Mouse (Mus musculus): ENCODE measurements around the gene Plpp2. TPM values are rescaled to one million over a fixed set of nuclear protein-coding genes. Genes with fewer than 3 reads are reported as not detected.

The Plpp2 gene
- 3.4 and 3.6 TPM in 2 replicates for polyA plus RNA-seq (2012; rRNA removed)

GRCm38 (mm10) chr10:79533126-79533911, at the start of gene Plpp2:
Gene Plpp2, minus strand, starts transcription at chr10:79533796.
- no peaks in the 10 kb centered on the region for H3K4me1 ChIP-seq (ENCODE audit: control insufficient read depth, insufficient read depth, low read length)
- no peak within 1 kb of the TSS for H3K27ac ChIP-seq (ENCODE audit: insufficient read depth, low read length)
- TF ChIP-seq POLR2A (IDR thresholded peaks at IDR 0.05; ENCODE audit: extremely low read depth, insufficient read depth, low read length) (no peak), CTCF (IDR thresholded peaks at IDR 0.05; ENCODE audit: extremely low read depth, insufficient read depth, low read length) (no peak)
- H3K4me3 ChIP-seq (ENCODE audit: insufficient read depth, low read length), result peak within 1 kb of the TSS; percentile 17

GRCm38 (mm10) chr10:79581501-79581900, 47.9 kb upstream of the Plpp2 start:
- Histone ChIP-seq H3K4me3 (ENCODE audit: insufficient read depth, low read length) (no peak overlapping the region), H3K4me1 (ENCODE audit: control insufficient read depth, insufficient read depth, low read length) (no peaks in the 10 kb centered on the region), H3K27ac (ENCODE audit: insufficient read depth, low read length) (no peak overlapping the region)
- TF ChIP-seq CTCF (IDR thresholded peaks at IDR 0.05; ENCODE audit: extremely low read depth, insufficient read depth, low read length), result no peak
- no peak for TF ChIP-seq POLR2A (IDR thresholded peaks at IDR 0.05; ENCODE audit: extremely low read depth, insufficient read depth, low read length)

- TF ChIP-seq POLR2A (IDR thresholded peaks at IDR 0.05; ENCODE audit: extremely low read depth, insufficient read depth, low read length) (no peak), CTCF (IDR thresholded peaks at IDR 0.05; ENCODE audit: extremely low read depth, insufficient read depth, low read length) (peak; percentile 31)
These were observed 47.2 kb upstream of the Plpp2 start for GRCm38 (mm10) chr10:79580811-79581210.

GRCm38 (mm10) chr10:79580356-79580755, 46.8 kb upstream of the Plpp2 start:
- no peak for TF ChIP-seq POLR2A (IDR thresholded peaks at IDR 0.05; ENCODE audit: extremely low read depth, insufficient read depth, low read length)
- no peak for TF ChIP-seq CTCF (IDR thresholded peaks at IDR 0.05; ENCODE audit: extremely low read depth, insufficient read depth, low read length)
- no peak overlapping the region for H3K27ac ChIP-seq (ENCODE audit: insufficient read depth, low read length)

More at GRCm38 (mm10) chr10:79580811-79581210, 47.2 kb upstream of the Plpp2 start:
- no peaks in the 10 kb centered on the region for H3K4me1 ChIP-seq (ENCODE audit: control insufficient read depth, insufficient read depth, low read length)
- H3K4me3 ChIP-seq (ENCODE audit: insufficient read depth, low read length), result no peak overlapping the region
- no peak overlapping the region for H3K27ac ChIP-seq (ENCODE audit: insufficient read depth, low read length)

GRCm38 (mm10) chr10:79579781-79580180, 46.2 kb upstream of the Plpp2 start:
- H3K4me3 ChIP-seq (ENCODE audit: insufficient read depth, low read length), result no peak overlapping the region
- no peaks in the 10 kb centered on the region for H3K4me1 ChIP-seq (ENCODE audit: control insufficient read depth, insufficient read depth, low read length)
- TF ChIP-seq CTCF (IDR thresholded peaks at IDR 0.05; ENCODE audit: extremely low read depth, insufficient read depth, low read length), result no peak
- H3K27ac ChIP-seq (ENCODE audit: insufficient read depth, low read length), result no peak overlapping the region

More at GRCm38 (mm10) chr10:79580356-79580755, 46.8 kb upstream of the Plpp2 start:
- H3K4me3 ChIP-seq (ENCODE audit: insufficient read depth, low read length), result no peak overlapping the region
- no peaks in the 10 kb centered on the region for H3K4me1 ChIP-seq (ENCODE audit: control insufficient read depth, insufficient read depth, low read length)

- Histone ChIP-seq H3K4me3 (ENCODE audit: insufficient read depth, low read length) (no peak overlapping the region), H3K27ac (ENCODE audit: insufficient read depth, low read length) (no peak overlapping the region), H3K4me1 (ENCODE audit: control insufficient read depth, insufficient read depth, low read length) (no peaks in the 10 kb centered on the region)
- no peak for TF ChIP-seq CTCF (IDR thresholded peaks at IDR 0.05; ENCODE audit: extremely low read depth, insufficient read depth, low read length)
- TF ChIP-seq POLR2A (IDR thresholded peaks at IDR 0.05; ENCODE audit: extremely low read depth, insufficient read depth, low read length), result no peak
These were observed 45.3 kb upstream of the Plpp2 start for GRCm38 (mm10) chr10:79578891-79579290.

GRCm38 (mm10) chr10:79578276-79578675, 44.7 kb upstream of the Plpp2 start:
- H3K27ac ChIP-seq (ENCODE audit: insufficient read depth, low read length), result no peak overlapping the region
- TF ChIP-seq POLR2A (IDR thresholded peaks at IDR 0.05; ENCODE audit: extremely low read depth, insufficient read depth, low read length), result no peak
- no peak overlapping the region for H3K4me3 ChIP-seq (ENCODE audit: insufficient read depth, low read length)
- H3K4me1 ChIP-seq (ENCODE audit: control insufficient read depth, insufficient read depth, low read length), result no peaks in the 10 kb centered on the region

- TF ChIP-seq CTCF (IDR thresholded peaks at IDR 0.05; ENCODE audit: extremely low read depth, insufficient read depth, low read length) (no peak), POLR2A (IDR thresholded peaks at IDR 0.05; ENCODE audit: extremely low read depth, insufficient read depth, low read length) (no peak)
- Histone ChIP-seq H3K4me1 (ENCODE audit: control insufficient read depth, insufficient read depth, low read length) (no peaks in the 10 kb centered on the region), H3K27ac (ENCODE audit: insufficient read depth, low read length) (no peak overlapping the region), H3K4me3 (ENCODE audit: insufficient read depth, low read length) (no peak overlapping the region)
These were observed 43.8 kb upstream of the Plpp2 start for GRCm38 (mm10) chr10:79577376-79577775.

GRCm38 (mm10) chr10:79575754-79576153, 42.2 kb upstream of the Plpp2 start:
- TF ChIP-seq POLR2A (IDR thresholded peaks at IDR 0.05; ENCODE audit: extremely low read depth, insufficient read depth, low read length), result no peak
- TF ChIP-seq CTCF (IDR thresholded peaks at IDR 0.05; ENCODE audit: extremely low read depth, insufficient read depth, low read length), result no peak
- H3K4me3 ChIP-seq (ENCODE audit: insufficient read depth, low read length), result no peak overlapping the region

GRCm38 (mm10) chr10:79574796-79575195, 41.2 kb upstream of the Plpp2 start:
- H3K27ac ChIP-seq (ENCODE audit: insufficient read depth, low read length), result no peak overlapping the region
- H3K4me3 ChIP-seq (ENCODE audit: insufficient read depth, low read length), result no peak overlapping the region
- no peaks in the 10 kb centered on the region for H3K4me1 ChIP-seq (ENCODE audit: control insufficient read depth, insufficient read depth, low read length)
- TF ChIP-seq CTCF (IDR thresholded peaks at IDR 0.05; ENCODE audit: extremely low read depth, insufficient read depth, low read length) (no peak), POLR2A (IDR thresholded peaks at IDR 0.05; ENCODE audit: extremely low read depth, insufficient read depth, low read length) (no peak)

More at GRCm38 (mm10) chr10:79575754-79576153, 42.2 kb upstream of the Plpp2 start:
- Histone ChIP-seq H3K4me1 (ENCODE audit: control insufficient read depth, insufficient read depth, low read length) (no peaks in the 10 kb centered on the region), H3K27ac (ENCODE audit: insufficient read depth, low read length) (no peak overlapping the region)
